15 mouse cellular contexts compared by ENCODE assay signal in genomic region chr8:84757501-84757900, GRCm38 (mm10). TPM values are rescaled to one million over a fixed set of nuclear protein-coding genes. Genes with fewer than 3 reads are reported as not detected.
DNase-seq lines count a peak whose midpoint lies in the region; ATAC-seq and TF ChIP-seq lines count a peak whose summit lies in the region.
"Had no signal": no experiment of that assay in that cellular context is flagged by ENCODE, and none has a peak within 500 bp of the region (broad histone marks: within the 10 kb centered on the region; RNA-seq: fewer than 3 reads in every experiment).

No protein-coding gene starts in this region.

- TF ChIP-seq CTCF in kidney, postnatal 0 days (IDR thresholded peaks at IDR 0.05; ENCODE audit: low read depth), result peak; percentile 2; the same call in 1 of the 2 replicates

- H3K27me3 ChIP-seq in kidney, postnatal 0 days (ENCODE audit: insufficient read depth, low read length), result 0 out of 2 replicates have a peak, but pooled peaks cover 7% of the 10 kb centered on the region
- H3K27me3 ChIP-seq in neural tube, embryonic 13.5 days, result peaks cover 88% of the 10 kb centered on the region

- H3K36me3 ChIP-seq in kidney, postnatal 0 days (ENCODE audit: insufficient read depth, low read length), result no peaks in the 10 kb centered on the region
- peaks cover 4% of the 10 kb centered on the region for H3K36me3 ChIP-seq in neural tube, embryonic 13.5 days
- H3K36me3 ChIP-seq: liver, embryonic 12.5 days had no signal

- no peak for ATAC-seq in kidney, postnatal 0 days (replicated peaks; ENCODE audit: low FRiP score, low read depth)
- no peak for ATAC-seq in neural tube, embryonic 13.5 days (ENCODE audit: low read depth)
- ATAC-seq: liver, embryonic 12.5 days; midbrain, embryonic 16.5 days had no signal

- no peak overlapping the region for H3K27ac ChIP-seq in kidney, postnatal 0 days
- H3K27ac ChIP-seq in neural tube, embryonic 13.5 days (replicated peaks), result no peak overlapping the region
- H3K27ac ChIP-seq: heart, adult 2 months; liver, embryonic 12.5 days had no signal

- H3K4me1 ChIP-seq in kidney, postnatal 0 days (replicated peaks; ENCODE audit: insufficient read depth, low read length), result peaks cover 5% of the 10 kb centered on the region; the same call in 1 of the 2 replicates
- peaks cover 49% of the 10 kb centered on the region for H3K4me1 ChIP-seq in neural tube, embryonic 13.5 days (replicated peaks)

- H3K9me3 ChIP-seq in kidney, postnatal 0 days (replicated peaks; ENCODE audit: low read length), result no peaks in the 10 kb centered on the region
- H3K9me3 ChIP-seq in neural tube, embryonic 13.5 days, result no peaks in the 10 kb centered on the region
- H3K9me3 ChIP-seq: liver, embryonic 12.5 days had no signal

- no peak overlapping the region for H3K9ac ChIP-seq in kidney, postnatal 0 days (ENCODE audit: low read depth, low read length)
- 0 out of 2 replicates have a peak overlapping the region, but pooled peaks have one; percentile 17 for H3K9ac ChIP-seq in neural tube, embryonic 13.5 days
- H3K9ac ChIP-seq: liver, embryonic 12.5 days had no signal

- DNase-seq in cerebellum, postnatal 10 days, result peak; percentile 60 to 63
- no peak for DNase-seq in cerebellum, adult 8-10 months
- no peak for DNase-seq in kidney, postnatal 0 days (ENCODE audit: low spot score)
- DNase-seq in kidney, adult 8-10 months, result no peak
- DNase-seq in neural tube, embryonic 10.5 days (ENCODE audit: extremely low spot score, low spot score), result no peak
- no peak for DNase-seq in urinary bladder, postnatal 10 days (ENCODE audit: low spot score)
- DNase-seq in right cerebral cortex, adult 2 months (ENCODE audit: low spot score in 2 of 2), result no peak
- DNase-seq: adrenal gland, adult 2 months; B cell, adult 2 months; heart, adult 2 months; kidney, postnatal 36 days; right cerebral cortex, postnatal 14 days had no signal

- no peak overlapping the region for H3K4me3 ChIP-seq in kidney, postnatal 0 days (replicated peaks; ENCODE audit: low read depth, low read length)
- H3K4me3 ChIP-seq in neural tube, embryonic 13.5 days, result no peak overlapping the region
- H3K4me3 ChIP-seq: heart, adult 2 months; liver, embryonic 12.5 days had no signal

- 23% methylated on average over 5 of the region's 5 CpGs for WGBS in kidney, postnatal 0 days
- WGBS in neural tube, embryonic 13.5 days, result 31% methylated on average over 5 of the region's 5 CpGs

- no peak overlapping the region for H3K4me2 ChIP-seq in kidney, postnatal 0 days (ENCODE audit: low read length)
- no peak overlapping the region for H3K4me2 ChIP-seq in neural tube, embryonic 13.5 days
- H3K4me2 ChIP-seq: liver, embryonic 12.5 days had no signal

RNA-seq across cellular contexts. Expression of gene G430095P16Rik, which starts 34.7 kb away (rescaled TPM):
- 1.9 and 2.5 TPM in 2 replicates for polyA plus RNA-seq in kidney, postnatal 0 days (2015; fragmentation: Nextera tagmentation; extraction: Ambion mirVana)
- polyA plus RNA-seq in neural tube, embryonic 13.5 days (2015; fragmentation: Nextera tagmentation; extraction: Ambion mirVana), result 1.4 and 2.2 TPM in 2 replicates

RNA-seq across cellular contexts. Expression of gene Nfix, which starts 42.6 kb away (rescaled TPM):
- 21.1 and 22.3 TPM in 2 replicates for polyA plus RNA-seq in kidney, postnatal 0 days (2015; fragmentation: Nextera tagmentation; extraction: Ambion mirVana)
- polyA plus RNA-seq in neural tube, embryonic 13.5 days (2015; fragmentation: Nextera tagmentation; extraction: Ambion mirVana), result 28.7 and 34.4 TPM in 2 replicates

RNA-seq across cellular contexts. Expression of gene Lyl1, which starts 56.2 kb away (rescaled TPM):
- 6.1 and 6.4 TPM in 2 replicates for polyA plus RNA-seq in kidney, postnatal 0 days (2015; fragmentation: Nextera tagmentation; extraction: Ambion mirVana)
- 2.8 and 3.6 TPM in 2 replicates for polyA plus RNA-seq in neural tube, embryonic 13.5 days (2015; fragmentation: Nextera tagmentation; extraction: Ambion mirVana)

Comparison
In these comparisons a context has a peak if more than half of its experiments do, and no peak if none do; other contexts are left out.
1. DNase-seq: peak in cerebellum, postnatal 10 days (2 of 2); none in cerebellum, adult 8-10 months (single experiment), kidney, postnatal 0 days (single experiment), kidney, adult 8-10 months (0 of 2), neural tube, embryonic 10.5 days (single experiment), urinary bladder, postnatal 10 days (single experiment) and right cerebral cortex, adult 2 months (0 of 2).